Mouse (Mus musculus) liver, embryonic 16.5 days (tissue): ENCODE measurements around the gene Senp3. TPM values are rescaled to one million over a fixed set of nuclear protein-coding genes. Genes with fewer than 3 reads are reported as not detected.

ENCODE experiments used
- ATAC-seq: fragments of 200-750 bp; cut with Nextera tagmentation; 2 replicates; pipeline ENCODE4 v1.8.0; 2017; ENCODE audit warnings: low read depth, mild to moderate bottlenecking, moderate number of reproducible peaks, moderate library complexity
- H3K27ac ChIP-seq: fragments of 300-500 bp; sonication (generic); 2 replicates; pipeline ENCODE4 v1.5.1; 2014; ENCODE audit warnings: mild to moderate bottlenecking, low read length
- H3K27me3 ChIP-seq: fragments of 300-500 bp; sonication (generic); 2 replicates; pipeline ENCODE4 v1.6.1; 2014; ENCODE audit warnings: low read depth, low read length, mixed read lengths; ENCODE audit not compliant: control insufficient read depth, insufficient read depth
- H3K36me3 ChIP-seq: fragments of 300-500 bp; sonication (generic); 2 replicates; pipeline ENCODE4 v1.6.1; 2014; ENCODE audit warnings: mild to moderate bottlenecking; ENCODE audit not compliant: control insufficient read depth, insufficient read depth
- H3K4me1 ChIP-seq: fragments of 300-500 bp; sonication (generic); 2 replicates; pipeline ENCODE4 v1.6.1; 2014; ENCODE audit warnings: low read depth, low read length, mixed read lengths; ENCODE audit not compliant: control insufficient read depth
- H3K4me2 ChIP-seq: fragments of 300-500 bp; sonication (generic); 2 replicates; pipeline ENCODE4 v1.6.1; 2014; ENCODE audit warnings: low read depth, low read length, mixed read lengths
- H3K4me3 ChIP-seq: fragments of 300-500 bp; sonication (generic); 2 replicates; pipeline ENCODE4 v1.5.1; 2014; ENCODE audit warnings: low read depth, mild to moderate bottlenecking, low read length
- H3K9ac ChIP-seq: fragments of 300-500 bp; sonication (generic); 2 replicates; pipeline ENCODE4 v1.6.1; 2014; ENCODE audit warnings: low read depth, low read length
- H3K9me3 ChIP-seq: fragments of 300-500 bp; sonication (generic); replicated peaks from 2 replicates; pipeline ENCODE4 v1.6.1; 2016; ENCODE audit warnings: low read length; ENCODE audit not compliant: control insufficient read depth
- WGBS: fragments of 180-500 bp; shearing (Covaris S2); extraction: QIAGEN DNeasy Blood & Tissue Kit; methylation state at CpG from one replicate; pipeline ENCODE4 v1.1.7; 2014; ENCODE audit not compliant: insufficient replicate concordance; 5-methylcytosine and 5-hydroxymethylcytosine counted together
- polyA plus RNA-seq: library from polyadenylated mRNA; unstranded; fragments of >200 nt; fragmentation: Nextera tagmentation; extraction: Ambion mirVana; gene quantifications from 2 replicates; pipeline ENCODE4 v1.2.1, GENCODE M21; 2015

The Senp3 gene
- polyA plus RNA-seq, 1 experiment from 2014 or later: 22.7 TPM

DNA sequence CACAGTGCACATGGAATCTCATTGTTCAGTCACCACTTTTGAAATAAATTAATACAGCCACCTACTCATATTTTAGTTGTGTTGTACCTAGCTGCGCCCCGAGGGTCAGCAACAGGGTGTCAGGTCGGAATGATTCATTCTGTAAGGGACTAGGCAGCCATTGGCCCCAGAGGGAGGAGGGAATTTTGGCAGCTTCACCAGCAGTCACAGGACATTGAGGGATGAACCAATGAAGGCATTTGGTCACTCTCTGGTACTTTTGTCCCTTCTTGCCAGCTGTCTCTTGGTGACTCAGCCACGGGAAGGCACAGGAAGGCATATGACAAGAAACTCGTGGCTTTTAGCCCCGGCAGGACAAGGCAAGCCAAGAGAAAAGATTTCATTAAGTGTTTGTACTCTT lies 18.1 kb downstream of the Senp3 start:
- H3K4me3 ChIP-seq: no peak overlapping the region
- peaks cover 25% of the 10 kb centered on the region for H3K36me3 ChIP-seq

DNA sequence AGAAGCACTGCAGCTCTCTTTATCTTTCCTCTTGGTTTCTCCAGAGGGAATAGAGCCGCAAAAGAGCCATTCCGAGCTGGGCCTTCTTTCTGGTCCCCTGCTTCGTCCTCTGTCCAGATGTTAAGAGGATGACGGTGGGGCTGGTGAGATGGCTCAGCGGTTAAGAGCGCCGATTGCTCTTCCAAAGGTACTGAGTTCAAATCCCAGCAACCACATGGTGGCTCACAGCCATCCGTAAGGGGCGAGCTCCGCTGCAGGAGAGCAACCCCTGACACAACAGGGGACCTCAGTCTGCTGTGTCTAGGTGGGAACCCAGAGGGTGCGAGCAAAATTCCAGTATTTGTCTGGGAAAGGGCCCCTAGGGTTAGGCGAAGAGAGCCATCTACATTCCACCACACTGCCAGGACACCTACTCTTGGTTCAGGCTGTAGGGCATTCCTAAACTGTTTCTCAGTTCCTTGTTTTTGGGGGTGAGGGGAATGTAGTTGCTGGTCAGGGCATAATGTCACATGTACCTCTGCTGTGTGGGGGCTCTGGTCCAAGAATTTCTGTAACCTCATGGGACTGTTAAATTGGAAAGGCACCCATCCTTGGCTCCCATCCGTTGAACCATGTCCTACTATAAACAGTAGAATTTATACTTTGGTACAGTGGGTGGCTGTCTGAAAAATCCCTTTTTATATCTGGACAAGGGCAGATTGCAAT lies 18.8 kb downstream of the Senp3 start:
- Histone ChIP-seq H3K4me2 (peak overlapping the region; percentile 86), H3K27me3 (no peaks in the 10 kb centered on the region), H3K36me3 (peaks cover 23% of the 10 kb centered on the region), H3K4me3 (peak overlapping the region; percentile 76), H3K4me1 (peaks cover 22% of the 10 kb centered on the region), H3K27ac (peak overlapping the region; percentile 96), H3K9me3 (no peaks in the 10 kb centered on the region), H3K9ac (peak overlapping the region; percentile 76)
- WGBS: 69% methylated on average over 13 of the region's 13 CpGs
- no peak for ATAC-seq

More for the DNA sequence above, 18.1 kb downstream of the Senp3 start:
- Histone ChIP-seq H3K4me1 (peaks cover 22% of the 10 kb centered on the region), H3K27me3 (no peaks in the 10 kb centered on the region), H3K9ac (no peak overlapping the region), H3K9me3 (no peaks in the 10 kb centered on the region), H3K27ac (no peak overlapping the region; the same call in 1 of the 2 replicates), H3K4me2 (peak overlapping the region; percentile 86; the same call in 1 of the 2 replicates)
- WGBS: 72% methylated on average over 6 of the region's 6 CpGs
- no peak for ATAC-seq

DNA sequence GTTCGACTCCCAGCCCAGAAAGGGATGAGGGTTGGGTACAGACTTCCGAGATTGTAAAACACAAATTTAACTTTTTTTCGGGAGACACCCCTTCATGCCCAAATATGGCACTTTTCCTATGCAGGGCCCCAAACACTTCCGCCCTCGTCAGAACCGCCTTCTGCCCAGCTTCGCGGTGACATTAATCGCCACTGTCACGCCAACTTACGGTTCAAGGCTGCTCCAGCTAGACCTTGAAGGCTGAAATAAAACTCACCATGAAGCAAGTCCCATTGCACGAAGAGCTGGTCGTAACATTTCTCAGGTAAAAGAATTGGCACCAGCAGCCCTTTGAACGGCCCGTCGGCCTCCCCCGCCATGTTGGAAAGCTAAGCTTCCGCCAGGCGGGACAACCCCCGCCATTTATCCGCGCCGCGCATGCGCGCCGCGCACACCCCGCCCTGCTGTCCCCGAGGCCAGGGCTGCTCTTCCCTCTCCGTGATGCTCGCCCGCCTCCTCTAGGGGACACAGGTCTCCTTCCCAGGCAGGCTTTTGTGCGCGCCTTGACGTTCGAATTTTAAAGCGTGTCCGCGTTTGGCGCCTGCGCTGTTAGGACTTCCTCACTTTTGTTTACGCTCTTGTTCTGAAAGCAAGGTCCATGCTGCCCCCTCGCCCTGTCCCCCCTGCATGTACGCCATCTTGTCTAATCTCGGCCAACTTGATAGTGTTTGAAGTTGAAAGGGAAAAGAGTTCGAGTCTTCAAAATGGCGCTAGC lies 19.5 kb downstream of the Senp3 start, which contains the start of gene Mpdu1:
Gene Mpdu1, minus strand, starts transcription at position 430 of the 754 bp plus-strand sequence.
- Histone ChIP-seq H3K36me3 (peaks cover 22% of the 10 kb centered on the region), H3K4me2 (peak within 1 kb of the TSS; percentile 86), H3K9me3 (no peaks in the 10 kb centered on the region), H3K4me1 (peaks cover 22% of the 10 kb centered on the region), H3K27ac (peak within 1 kb of the TSS; percentile 96), H3K27me3 (no peaks in the 10 kb centered on the region), H3K4me3 (peak within 1 kb of the TSS; percentile 76), H3K9ac (peak within 1 kb of the TSS; percentile 76)
- 0% methylated on average over 48 of the region's 48 CpGs for WGBS
- peak; percentile 95 for ATAC-seq

DNA sequence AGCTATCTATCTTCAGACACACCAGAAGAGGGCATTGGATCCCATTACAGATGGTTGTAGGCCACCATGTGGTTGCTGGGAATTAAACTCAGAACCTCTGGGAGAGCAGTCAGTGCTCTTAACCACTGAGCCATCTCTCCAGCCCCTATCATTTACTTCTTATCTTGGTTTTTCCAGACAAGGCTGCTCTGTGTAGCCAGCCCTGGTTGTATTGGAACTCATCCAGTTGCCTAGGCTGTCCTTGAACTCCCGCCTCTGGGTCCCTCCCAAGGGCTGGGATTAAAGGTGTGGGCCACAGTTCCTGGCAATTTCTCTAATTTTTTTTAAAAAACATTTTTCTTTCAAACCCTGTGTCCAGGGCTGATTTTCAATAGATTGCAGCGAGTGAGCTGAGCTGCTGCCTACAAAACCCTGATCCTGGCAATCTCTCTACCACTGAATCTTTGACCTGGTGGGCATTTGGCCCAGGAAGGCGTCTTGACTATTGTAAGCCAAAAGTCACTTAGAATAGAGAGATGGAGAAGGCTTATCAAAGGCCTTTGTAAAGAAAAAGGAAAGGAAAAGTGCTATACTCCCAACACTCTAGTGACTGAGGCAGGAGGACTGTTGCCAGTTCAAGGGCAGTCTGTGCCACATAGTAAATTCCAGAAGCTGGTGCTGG lies 20.5 kb downstream of the Senp3 start:
- H3K9me3 ChIP-seq: no peaks in the 10 kb centered on the region
- peaks cover 18% of the 10 kb centered on the region for H3K36me3 ChIP-seq
- H3K9ac ChIP-seq: peak overlapping the region; percentile 76
- peak overlapping the region; percentile 96 for H3K27ac ChIP-seq
- H3K4me1 ChIP-seq: peaks cover 30% of the 10 kb centered on the region
- H3K27me3 ChIP-seq: no peaks in the 10 kb centered on the region
- WGBS: 39% methylated on average over 3 of the region's 3 CpGs
- H3K4me3 ChIP-seq: peak overlapping the region; percentile 76
- ATAC-seq: no peak
- peak overlapping the region; percentile 86 for H3K4me2 ChIP-seq

DNA sequence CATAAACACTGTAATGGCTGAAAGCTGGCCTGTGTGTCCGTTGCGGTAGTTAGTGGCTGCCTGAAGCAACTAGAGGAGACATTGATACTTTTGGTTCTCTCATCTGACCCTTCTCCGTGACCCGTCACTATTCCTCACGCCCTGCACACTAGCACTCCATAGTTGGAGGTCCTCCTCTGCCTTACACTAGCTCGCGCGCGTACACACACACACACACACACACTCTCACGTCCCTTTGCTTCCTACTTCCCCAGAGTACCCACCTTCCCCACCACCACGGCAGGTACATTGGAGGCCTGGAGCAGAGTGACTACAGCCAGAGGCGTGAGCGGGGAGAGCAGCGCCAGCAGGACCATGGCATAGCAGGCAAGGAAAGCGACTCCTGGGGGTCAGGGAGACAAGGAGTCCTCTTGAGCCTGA lies 24.4 kb downstream of the Senp3 start:
- no peak overlapping the region for H3K27ac ChIP-seq
- H3K9ac ChIP-seq: no peak overlapping the region
- H3K9me3 ChIP-seq: no peaks in the 10 kb centered on the region
- no peak overlapping the region for H3K4me2 ChIP-seq
- no peak overlapping the region for H3K4me3 ChIP-seq
- H3K27me3 ChIP-seq: no peaks in the 10 kb centered on the region
- peaks cover 12% of the 10 kb centered on the region for H3K36me3 ChIP-seq
- ATAC-seq: no peak
- WGBS: 80% methylated on average over 15 of the region's 15 CpGs
- peaks cover 32% of the 10 kb centered on the region for H3K4me1 ChIP-seq

DNA sequence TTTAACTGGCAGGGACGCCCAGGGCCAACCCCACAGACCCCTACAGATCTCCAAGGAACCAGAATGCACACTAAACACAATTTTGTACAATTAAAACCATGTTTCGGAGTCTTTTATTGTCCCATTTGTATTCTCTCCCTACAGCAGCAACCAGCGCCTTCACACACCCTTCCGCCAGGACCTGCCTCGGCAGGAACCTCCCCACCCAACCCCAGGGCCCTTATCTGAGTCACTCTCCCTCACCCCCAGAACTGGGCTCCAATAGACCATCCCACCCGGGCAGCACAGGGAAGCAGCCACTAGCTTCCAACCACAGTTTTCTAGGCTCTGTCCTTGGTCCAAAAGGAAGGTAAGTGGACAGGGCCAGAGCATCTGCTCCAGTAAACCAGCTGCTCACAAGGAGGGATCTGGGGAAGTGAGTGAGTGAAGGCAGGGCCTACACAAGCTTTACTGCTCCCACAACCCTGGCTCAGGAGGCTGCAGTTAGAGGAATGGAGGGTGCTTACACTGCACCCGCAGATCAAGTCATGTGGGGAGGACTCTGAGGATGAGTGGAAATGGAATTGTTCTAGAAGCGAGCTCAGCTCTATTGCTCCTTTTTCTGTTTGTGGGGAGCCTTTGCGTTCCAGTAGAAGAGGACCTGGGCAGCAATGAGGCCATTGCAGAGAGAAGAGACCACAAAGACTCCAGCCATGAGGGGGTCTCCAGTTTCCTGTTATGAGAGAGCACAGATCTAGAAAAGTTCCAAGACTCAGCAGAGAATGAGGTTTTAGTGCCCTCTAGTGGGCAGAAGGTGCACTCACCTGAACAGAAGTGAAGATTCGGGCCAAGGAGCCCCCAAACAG lies 25.0 kb downstream of the Senp3 start:
- no peaks in the 10 kb centered on the region for H3K9me3 ChIP-seq
- 52% methylated on average over 10 of the region's 10 CpGs for WGBS
- H3K9ac ChIP-seq: no peak overlapping the region
- no peak overlapping the region for H3K4me2 ChIP-seq
- H3K36me3 ChIP-seq: peaks cover 18% of the 10 kb centered on the region
- peaks cover 32% of the 10 kb centered on the region for H3K4me1 ChIP-seq
- no peak overlapping the region for H3K4me3 ChIP-seq
- no peak overlapping the region for H3K27ac ChIP-seq
- H3K27me3 ChIP-seq: no peaks in the 10 kb centered on the region
- 0 out of 2 replicates have a peak, but pooled peaks have one; percentile 32 for ATAC-seq

DNA sequence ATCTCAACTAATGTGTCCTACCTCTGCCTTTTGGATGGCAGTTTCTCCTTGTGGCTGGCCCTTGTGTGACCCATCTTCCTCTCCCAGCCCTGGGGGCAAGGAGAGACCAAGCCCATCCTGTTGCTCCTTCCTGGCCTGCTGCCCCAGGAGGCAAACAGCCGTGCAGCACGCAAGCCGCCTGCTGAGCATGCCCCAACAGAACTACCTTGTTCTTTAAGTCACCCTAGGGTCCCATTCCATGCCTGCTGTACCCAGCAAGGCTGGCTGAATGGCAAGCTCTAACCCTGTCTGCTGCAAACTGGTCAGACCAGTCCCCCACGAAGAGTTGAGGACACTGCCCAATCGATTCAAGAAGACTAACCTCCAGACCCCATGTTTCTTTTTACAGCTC lies 25.8 kb downstream of the Senp3 start:
- Histone ChIP-seq H3K27me3 (no peaks in the 10 kb centered on the region), H3K4me3 (no peak overlapping the region), H3K27ac (no peak overlapping the region), H3K9me3 (no peaks in the 10 kb centered on the region), H3K4me1 (peaks cover 25% of the 10 kb centered on the region), H3K4me2 (no peak overlapping the region), H3K9ac (no peak overlapping the region), H3K36me3 (peaks cover 24% of the 10 kb centered on the region)
- WGBS: 82% methylated on average over 5 of the region's 5 CpGs
- no peak for ATAC-seq

DNA sequence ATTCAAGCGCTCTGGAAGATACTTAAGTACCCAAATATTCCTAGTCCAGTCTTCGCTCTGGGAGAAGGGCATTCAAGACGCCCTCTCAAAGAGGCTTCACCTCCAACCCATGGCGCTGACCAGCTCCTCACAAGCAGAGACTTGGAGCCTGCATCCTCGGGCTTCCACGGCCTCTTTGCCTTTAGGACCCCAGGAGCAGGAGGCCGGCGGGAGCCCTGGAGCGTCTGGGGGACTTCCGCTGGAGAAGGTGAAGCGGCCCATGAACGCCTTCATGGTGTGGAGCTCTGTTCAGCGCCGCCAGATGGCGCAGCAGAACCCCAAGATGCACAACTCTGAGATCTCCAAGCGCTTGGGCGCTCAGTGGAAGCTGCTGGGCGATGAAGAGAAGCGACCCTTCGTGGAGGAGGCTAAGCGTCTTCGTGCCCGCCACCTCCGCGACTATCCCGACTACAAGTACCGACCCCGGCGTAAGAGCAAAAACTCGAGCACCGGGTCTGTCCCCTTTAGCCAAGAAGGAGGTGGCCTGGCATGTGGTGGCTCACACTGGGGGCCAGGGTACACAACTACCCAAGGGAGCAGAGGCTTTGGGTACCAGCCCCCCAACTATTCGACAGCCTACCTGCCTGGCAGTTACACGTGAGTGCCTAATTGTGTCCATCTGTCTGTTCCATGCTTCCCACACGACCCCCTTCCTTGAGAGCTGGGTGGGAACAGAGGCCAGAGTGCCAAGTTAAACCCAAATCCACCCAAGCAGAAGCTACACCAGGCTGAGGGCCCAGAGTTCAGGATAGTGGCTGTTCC lies 26.4 kb downstream of the Senp3 start, which contains the start of gene Sox15:
Gene Sox15, plus strand, starts transcription at position 51 of the 801 bp plus-strand sequence.
- no peaks in the 10 kb centered on the region for H3K27me3 ChIP-seq
- WGBS: 42% methylated on average over 34 of the region's 34 CpGs
- no peak within 1 kb of the TSS for H3K4me2 ChIP-seq
- 0 out of 2 replicates have a peak within 1 kb of the TSS, but pooled peaks have one; percentile 8 for H3K27ac ChIP-seq
- no peaks in the 10 kb centered on the region for H3K9me3 ChIP-seq
- H3K4me1 ChIP-seq: peaks cover 21% of the 10 kb centered on the region
- H3K9ac ChIP-seq: no peak within 1 kb of the TSS
- ATAC-seq: peak; percentile 60
- peaks cover 30% of the 10 kb centered on the region for H3K36me3 ChIP-seq
- no peak within 1 kb of the TSS for H3K4me3 ChIP-seq
